Mouse (Mus musculus) cerebellum, adult 11 months (tissue): ENCODE measurements at regions not wholly inside any gene's neighbourhood (a gene's known extent, or its start where the extent isn't known, plus 50 kb on each side); places are given as distances from the start of the nearest gene placed in this dataset.

Source experiments
- DNase-seq: peaks from one replicate; pipeline ENCODE4 v3.0.0; 2022

DNA sequence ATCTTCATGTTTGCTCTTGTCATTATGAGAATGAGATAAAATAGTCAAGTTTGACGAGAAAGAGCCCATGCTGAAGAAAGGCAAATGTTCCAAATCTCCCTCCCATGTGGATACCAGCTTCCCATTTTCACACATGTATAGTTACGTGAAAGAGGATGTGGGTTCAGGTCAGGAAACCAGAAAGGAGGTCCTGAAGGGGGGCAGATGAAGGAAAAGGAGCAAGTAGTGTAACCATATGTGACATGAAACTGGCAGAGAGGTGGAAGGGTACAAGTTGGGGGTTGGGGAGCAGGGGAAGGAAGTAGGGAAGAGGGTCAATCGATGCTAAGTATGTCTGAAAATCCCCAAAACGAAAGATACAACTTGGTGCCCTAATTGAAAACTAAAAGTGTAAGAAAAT lies 132.6 kb upstream of the Pkn2 start:
- DNase-seq = no peak

DNA sequence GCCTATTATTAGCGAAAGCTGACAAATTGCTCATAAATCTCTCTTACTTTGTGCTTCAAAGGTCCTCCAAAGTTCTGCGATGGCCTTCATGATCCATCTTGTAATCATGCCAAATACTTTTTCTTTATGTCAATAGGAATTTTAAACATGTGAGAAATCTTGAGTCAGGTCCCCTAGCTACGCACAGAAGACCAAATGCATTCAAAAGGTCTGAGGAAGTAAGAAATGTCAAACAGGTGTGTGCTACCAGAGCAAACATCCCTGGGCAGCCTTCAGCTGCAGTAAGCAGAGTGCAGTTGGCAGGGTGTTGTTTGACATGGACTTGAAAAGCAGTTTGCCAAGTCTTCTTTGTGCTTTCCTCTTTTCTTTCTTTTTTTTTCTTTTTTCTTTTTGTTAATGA lies 125.2 kb upstream of the Pkn2 start:
- DNase-seq = no peak

DNA sequence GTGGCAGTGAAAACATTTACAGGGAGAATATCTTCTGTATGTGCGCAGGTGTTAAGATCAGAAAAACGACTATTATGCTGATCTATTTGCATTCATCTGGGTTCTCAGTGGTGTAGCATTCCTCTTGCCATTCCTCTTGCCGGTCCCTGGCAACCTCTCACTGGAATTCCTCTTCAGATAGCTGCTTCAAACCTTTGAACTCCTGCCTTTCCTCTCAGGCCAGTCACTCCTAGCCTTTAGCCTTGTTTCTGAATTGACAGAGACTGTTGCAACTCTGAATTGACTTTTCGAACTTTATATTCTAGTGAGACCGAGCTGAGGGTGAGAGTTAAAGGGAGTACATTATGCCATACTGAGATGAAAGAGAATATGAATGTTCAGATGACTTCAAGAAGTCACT lies 120.1 kb upstream of the Pkn2 start:
- DNase-seq = no peak

DNA sequence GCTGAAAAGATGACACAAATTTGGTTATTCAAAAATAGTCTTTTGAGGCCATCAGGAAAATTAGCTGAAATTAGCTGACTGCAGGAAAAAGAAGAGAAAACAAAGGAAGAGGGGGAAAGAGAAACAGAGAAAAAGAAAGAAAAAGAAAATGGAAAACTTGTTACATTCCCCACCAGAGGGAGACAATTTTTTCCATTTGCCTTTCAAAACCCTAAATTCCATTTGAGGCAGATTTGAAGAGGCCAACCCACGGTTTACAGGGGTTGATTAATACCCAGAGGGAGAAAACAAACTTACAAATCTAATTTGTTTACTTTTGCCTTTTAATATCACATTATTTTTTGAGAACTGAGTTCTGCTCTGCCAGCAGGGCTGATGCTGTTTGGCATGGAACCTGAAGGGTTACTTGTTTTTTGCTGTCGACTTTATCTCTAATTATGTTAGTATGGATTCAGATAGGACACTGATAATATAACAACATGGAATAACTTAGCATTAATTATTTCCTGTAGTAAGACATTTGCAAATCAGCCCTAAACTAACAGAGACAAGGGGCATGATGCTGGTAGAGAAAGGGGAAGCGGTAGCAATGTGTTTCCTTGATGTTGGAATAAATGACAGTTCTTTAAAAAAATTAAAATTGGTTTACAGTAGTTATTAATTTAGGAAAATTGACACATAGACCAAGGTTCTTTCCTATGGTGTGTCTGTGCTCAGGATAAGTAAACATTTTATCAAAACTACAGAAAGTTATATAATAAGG lies 114.4 kb upstream of the Pkn2 start:
- DNase-seq = no peak

DNA sequence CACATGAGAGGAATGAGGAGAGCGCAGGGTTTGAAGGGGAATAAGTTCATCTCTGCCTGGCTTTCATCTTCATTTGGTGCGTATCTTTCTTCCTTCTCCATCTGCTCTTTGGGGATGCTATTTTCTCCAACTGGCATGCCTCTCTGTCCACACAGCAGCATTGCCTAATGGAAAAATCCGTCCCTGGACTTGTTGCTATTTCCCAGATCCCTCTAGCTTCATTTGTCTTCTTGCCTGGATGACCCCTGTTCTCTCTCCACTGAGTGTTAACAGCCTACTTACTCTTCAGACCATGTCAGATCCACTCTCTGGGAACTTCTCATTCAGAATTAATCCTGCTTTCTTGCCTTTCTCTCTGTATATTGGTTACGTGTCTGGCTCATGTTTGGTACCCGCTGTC lies 102.7 kb upstream of the Pkn2 start:
- no peak for DNase-seq

DNA sequence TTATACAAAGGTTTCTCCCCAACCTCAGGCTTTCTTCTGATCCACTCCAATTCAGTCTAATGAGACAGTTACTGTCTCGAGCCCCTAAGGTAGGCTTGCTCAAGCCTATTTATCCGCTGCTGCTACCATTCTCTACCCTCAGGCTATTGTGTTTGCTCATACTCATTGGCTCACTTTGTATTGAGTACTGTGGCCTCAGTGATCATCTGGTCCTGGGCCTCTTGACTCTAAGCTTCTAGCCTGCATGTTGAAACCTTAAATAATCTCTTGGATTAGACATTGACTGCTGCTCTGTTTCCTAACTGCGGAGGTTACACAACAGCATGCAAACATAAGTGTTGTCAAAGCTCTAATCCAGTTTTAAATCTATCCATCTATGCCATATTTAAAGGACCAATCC lies 99.4 kb upstream of the Pkn2 start:
- DNase-seq = no peak

DNA sequence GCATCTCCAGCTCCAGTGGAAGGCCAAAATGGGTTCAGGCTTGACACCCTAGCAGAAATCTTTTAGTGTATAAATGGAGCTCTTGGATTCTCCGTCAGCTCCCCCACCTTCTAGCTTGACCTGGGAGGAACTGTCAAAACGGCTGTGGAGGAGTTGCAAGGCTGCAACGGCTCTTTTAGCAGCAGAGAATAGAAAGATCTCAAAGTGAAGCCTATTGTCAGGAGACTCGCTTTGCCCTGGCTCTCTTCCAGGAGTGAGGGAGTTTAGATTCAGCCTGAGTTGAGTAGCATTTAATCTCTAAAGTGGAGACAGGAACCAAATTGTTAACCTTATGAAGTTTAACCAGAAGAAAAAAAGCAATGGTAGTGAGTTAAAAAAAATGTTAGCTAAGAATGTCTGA lies 97.4 kb upstream of the Pkn2 start:
- DNase-seq = no peak

DNA sequence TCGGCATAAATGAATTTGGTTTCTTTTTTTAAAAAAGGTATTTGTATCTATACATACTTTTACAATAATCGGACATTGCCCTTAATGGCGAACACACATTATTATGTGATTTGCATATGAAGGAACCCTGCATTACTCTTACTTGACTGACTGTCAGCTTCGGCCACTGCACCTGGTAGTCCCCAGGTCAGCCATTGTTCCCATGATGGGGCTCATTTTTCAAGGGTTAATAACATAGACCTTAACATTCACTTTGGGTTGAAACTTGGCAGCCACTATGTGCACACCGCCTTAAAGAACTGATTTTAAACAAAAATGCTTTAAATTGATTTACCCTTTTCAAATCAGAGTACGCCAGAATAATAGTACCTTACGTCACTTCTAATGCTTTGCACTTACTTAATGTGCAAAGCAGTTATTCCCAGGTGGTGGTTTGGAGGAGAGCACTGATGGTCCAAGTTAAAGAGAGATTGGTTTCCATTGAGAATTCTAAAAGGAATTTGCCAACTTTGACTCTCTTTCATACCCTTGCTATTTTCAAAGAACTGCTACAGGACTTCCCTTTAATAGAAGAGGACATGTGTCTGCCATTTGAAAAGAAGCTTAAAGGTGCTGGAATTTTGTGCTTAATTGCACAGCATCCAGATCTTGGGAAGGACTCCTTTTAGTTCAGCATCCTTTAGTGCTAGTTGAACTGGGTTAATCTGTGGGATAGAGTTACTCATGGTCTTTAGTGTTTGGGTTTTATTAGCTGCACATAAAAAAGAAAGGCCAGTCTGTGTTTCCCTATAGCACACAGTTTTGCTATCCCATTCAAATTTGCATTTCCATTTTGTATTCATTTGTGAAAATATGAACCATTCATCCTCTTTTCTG lies 95.0 kb upstream of the Pkn2 start:
- DNase-seq = no peak

DNA sequence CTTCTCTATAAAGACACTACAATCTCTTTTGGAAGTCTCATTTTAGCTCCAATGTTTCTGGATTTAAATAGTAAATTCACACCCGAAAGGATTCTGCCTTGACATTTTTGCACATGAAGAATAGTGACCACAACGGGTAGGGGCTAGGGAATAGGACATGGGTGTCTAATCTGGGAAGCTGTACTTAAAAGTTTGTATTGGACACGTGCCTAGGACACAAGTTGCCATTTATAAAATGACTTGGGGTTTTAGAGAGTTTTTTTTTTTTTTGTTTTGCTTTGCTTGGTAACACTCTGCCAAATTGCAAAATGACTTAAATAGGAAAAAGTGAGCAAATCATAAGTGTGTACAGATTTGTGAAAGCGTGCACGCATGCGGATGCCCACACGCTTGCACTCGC lies 93.8 kb upstream of the Pkn2 start:
- DNase-seq = no peak

DNA sequence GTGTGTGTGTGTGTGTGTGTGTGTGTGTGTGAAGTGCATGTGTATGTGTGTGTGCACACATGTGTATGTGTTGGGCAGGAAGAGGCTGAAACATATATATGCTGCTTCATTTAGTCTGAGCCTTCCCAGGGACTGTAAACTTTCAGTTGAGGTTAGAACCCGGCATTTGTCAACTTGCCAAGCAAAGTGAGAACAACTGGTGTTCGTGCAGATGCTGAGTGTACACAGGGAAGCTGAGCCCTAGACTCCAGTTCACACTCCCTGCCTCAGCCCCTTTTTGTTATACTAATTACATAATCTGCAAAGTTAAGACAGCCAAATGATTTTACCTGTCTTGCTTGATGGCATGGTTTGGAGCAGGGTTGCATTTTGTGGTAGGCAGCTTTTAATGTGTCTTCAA lies 87.7 kb upstream of the Pkn2 start:
- DNase-seq = no peak

DNA sequence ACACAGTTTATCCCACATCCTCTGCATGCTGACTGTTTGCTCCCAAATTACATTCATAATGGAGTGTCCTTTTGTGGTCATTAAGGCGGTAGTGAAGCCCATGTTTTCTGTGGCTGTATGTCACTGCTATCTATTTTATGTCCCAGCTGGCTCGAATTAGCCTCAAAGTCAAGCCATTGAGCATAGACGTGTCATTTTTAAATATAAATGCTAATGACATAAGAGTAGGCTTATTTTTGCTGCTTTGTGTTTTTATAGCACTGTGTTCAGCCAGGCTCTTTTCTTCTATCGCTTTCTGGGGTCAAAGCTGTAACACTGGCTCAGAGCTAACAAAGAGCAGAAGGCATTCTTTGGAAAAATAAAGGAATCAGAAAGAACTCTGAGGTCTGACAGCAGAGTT lies 83.8 kb upstream of the Pkn2 start:
- no peak for DNase-seq

DNA sequence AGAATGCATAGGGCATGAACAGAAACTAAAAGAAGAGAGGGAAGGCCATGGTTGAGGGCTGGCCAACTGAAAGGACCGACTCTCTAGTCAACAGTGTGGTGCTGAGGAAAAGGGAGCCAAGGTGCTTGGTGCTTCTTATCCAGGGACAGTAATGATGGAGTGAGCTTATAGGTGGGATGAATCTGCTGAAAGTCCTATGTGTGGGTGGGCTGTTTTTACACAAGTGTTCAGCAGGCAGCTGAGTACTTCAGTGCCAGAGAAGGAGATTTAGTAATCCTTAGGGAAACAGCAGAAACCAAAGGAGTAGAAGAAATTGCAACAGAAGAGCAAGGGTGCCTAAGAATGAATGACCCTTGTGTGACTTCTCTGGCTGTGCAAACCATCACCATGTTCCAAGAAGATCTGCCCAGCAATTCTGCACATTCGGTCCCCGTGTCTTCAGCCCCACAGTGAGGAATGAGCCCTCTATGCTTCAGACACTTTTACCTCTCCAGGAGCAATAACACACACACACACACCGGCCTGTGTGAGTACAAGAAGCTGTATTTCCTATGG lies 82.1 kb upstream of the Pkn2 start:
- no peak for DNase-seq

DNA sequence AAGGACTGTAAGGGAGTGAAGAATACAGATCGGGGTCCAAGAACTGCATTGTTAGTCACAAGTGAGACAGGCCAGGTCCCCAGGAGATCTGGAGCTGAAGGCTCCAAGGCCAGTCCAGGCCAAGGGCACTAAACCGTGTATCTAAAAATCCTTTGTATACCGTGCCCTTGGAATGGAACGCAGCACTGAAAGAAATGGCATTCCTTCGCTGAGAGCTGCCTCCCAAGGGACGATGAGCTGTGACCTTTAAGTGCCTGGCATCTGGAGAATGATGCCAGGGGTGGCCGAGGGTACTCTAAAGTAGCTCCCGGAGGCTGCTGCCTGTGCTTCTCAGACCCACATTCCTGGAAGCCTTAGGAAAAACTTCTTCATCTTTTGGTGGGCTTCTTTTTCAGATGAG lies 76.0 kb upstream of the Pkn2 start:
- DNase-seq = no peak

DNA sequence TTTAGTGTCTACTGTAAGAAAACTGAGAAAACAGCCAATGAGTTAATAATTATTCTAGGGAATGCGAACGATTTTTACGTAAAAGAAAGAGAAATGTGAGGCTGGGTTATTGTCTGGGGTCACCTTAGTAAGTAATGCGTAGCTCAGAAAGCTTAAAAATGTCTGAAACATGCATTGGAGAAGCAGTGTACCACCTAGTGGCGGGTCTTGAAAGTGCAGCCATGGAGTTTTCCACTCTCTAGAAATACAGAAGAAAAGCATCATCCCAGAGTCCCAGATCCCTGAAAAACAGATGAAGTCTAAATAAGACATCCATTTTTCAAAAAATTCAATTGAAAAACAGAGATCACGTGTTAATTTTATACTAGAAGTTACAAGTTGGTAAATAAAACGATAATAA lies 67.0 kb upstream of the Pkn2 start:
- peak; percentile 13 for DNase-seq

DNA sequence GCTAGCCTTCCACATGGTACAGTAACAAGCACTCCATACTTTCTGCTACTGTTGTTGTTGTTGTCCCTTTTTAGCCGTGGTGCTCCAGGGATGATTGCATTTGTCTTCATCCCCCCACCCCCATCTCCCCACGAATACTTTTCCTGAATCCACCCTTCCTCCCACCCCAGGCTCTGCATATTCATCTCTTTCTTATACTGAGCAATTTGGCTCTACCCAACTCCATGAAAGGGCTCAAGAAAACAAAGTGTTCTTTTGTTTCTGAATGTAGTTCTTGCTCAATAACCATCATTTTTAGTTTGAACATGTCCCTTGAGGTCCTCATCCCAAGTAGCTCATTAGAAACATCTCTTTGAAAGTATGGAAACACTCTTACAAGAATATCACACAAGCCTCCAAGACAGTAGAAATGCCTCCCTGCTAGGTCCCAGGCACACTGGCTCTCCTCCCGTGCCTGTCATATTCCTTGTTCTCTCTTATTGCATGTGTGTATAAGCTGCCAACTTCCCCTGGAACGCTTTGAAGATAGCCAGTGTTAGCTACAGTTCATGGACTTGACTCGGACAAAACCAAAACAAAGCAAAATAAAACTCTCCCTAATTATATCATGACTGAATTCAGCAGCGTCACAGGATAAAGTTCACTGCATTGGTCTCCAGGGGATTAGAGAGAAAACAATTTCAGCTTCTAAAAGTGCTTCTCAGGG lies 59.7 kb upstream of the Pkn2 start:
- no peak for DNase-seq

DNA sequence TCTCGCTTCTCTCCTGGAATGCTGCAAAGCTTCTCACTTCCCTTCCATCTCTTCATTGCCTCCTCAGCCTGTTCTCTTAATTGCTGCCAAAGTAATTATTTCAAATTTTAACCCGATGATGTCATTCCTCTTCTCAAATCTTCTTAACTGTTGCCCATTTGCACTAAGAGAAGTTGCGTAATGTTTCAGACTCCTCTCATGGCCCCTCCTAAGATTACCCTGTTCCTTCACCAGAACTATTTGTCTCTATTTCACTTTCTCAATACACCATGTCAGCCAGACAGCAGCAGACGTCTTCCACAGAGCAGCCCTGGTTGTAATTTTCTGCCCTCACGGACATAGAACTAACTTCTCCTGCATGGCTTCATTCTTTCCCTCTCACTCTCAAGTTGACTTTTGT lies 59.1 kb upstream of the Pkn2 start:
- no peak for DNase-seq

DNA sequence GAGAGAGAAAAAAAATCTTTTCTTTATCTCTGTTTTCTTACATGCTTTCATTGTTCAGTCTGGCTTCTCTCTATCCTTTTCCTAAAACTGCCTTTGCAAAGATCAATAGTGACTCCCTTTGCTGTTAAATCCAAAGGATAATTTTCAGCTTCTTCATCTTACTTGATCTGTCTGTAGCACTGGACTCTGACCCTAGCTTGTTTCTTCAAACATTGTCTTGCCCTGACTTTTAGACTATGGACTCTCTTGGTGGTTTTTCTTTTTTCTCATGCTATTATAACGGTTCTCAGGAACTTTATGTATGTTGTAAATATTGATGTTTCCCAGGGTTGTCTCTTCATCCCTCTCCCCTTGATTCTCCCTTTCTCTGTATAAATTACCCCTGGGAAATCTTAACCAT lies 58.0 kb upstream of the Pkn2 start:
- DNase-seq = no peak

DNA sequence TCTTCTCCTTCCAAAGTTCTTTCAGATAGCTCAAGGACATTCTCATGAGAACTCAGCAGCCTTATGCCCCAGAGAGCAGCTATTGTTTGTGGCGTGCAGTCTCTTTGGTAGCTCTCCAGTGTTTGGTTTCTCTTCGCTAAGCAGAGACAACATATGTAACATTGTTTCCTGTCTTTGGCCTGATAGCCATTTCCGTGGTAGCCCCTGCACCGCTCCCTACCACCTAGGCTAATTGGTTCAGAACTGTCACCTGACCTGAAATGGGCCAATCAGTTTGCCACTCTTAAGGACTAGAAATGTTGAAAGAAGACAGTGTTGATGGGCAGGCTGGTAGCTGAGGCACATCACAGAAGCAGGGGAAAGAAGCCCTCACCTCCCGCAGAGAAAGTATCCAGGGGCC lies 54.1 kb upstream of the Pkn2 start:
- DNase-seq = no peak

DNA sequence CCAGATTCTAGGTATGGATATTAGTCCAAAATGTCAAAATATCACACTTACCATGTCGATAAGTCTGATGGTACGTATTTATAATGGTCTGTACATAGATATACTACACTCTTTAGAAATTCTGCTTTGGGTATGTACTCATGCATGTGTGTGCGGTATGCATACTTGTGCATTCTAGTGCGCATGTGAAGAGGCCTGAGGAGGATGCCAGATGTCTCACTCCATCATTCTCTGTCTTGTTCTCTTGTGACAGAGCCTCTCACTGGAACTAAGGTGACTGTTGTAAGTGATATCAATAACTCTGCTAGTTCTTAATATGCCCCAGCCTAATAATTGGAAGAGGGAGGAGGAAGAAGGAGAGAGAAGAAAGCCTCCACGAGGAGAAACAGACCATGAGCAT lies 52.5 kb upstream of the Pkn2 start:
- DNase-seq = no peak

DNA sequence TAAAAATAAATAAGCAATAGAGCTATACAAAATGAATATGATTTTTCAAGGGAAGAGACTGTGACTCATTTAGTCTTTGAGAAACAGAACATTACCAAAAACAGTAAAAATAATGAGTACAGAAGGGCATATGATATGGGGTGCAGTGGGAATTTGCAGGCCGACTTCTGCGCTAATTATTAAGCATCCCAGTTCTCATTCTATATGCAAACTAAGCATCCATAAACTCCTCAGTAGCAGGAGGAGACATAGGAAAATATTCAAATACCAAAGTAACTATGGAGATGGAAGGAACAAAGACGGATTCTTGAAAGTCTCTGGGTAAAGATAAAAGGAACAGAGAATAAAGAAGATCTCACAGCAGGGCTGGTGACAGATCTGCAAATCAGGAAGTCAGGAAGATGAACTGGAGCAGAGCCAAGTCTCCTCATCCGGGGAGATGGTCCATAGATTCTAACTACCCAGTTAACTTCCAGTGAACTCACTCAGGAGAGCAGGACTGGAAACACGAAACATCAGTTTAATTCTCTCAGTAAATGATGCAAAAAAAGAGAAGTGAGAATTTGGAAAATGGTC lies 52.0 kb upstream of the Pkn2 start:
- DNase-seq = no peak
